Mouse (Mus musculus): ENCODE data around the gene Slco1a4. TPM values are rescaled to one million over a fixed set of nuclear protein-coding genes. Genes with fewer than 3 reads are reported as not detected.
"Not testable (repeated sequence)": the region's sequence is repeated elsewhere in the genome, so short reads cannot be mapped to it uniquely, and the experiment has no call there.

Slco1a4 gene
- polyA plus RNA-seq (2015; fragmentation: Nextera tagmentation; extraction: Ambion mirVana), result not detected in 2 replicates

DNA sequence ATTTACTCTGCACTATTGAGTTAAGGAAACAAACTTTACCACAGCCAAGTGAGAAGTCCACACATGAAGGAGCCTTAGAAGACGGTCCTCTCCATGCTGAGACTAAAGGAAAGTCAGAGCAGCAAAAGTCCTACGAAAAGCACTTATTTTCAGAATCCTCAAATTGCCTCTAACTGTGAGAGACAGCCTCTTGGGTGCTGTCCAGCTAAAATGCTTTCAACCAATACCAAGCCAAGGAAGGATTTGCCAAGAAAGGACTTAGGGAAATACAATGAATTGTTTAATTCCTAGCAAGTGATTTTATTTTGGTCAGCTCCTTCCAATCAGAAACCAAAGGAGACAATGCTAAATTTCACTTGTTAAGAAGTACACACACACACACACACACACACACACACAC is at the start of gene Slco1a4:
Slco1a4 (minus strand) TSS at position 115 of the 400 bp plus-strand sequence.
- no peak within 1 kb of the TSS for H3K4me3 ChIP-seq (replicated peaks; ENCODE audit: low read length)
- no peaks in the 10 kb centered on the region for H3K4me1 ChIP-seq (ENCODE audit: control insufficient read depth, insufficient read depth, low read length)
- no peak within 1 kb of the TSS for H3K4me2 ChIP-seq (ENCODE audit: low read depth, low read length)
- H3K27me3 ChIP-seq (ENCODE audit: control insufficient read depth, insufficient read depth, low read length), result no peaks in the 10 kb centered on the region
- WGBS, result 59% methylated on average over 2 of the region's 2 CpGs
- H3K36me3 ChIP-seq (ENCODE audit: control insufficient read depth, insufficient read depth, low read length), result no peaks in the 10 kb centered on the region
- no peaks in the 10 kb centered on the region for H3K9me3 ChIP-seq (replicated peaks; ENCODE audit: control insufficient read depth, low read length)
- no peak within 1 kb of the TSS for H3K27ac ChIP-seq (ENCODE audit: low read length)
- no peak within 1 kb of the TSS for H3K9ac ChIP-seq (ENCODE audit: low read length)
- ATAC-seq (ENCODE audit: insufficient read depth, low FRiP score), result no peak

GRCm38 (mm10) chr6:141898197-141898596 is 42.2 kb upstream of the Slco1a4 start:
- Histone ChIP-seq H3K27ac (ENCODE audit: low read length) (no peak overlapping the region), H3K9ac (ENCODE audit: low read length) (no peak overlapping the region), H3K9me3 (replicated peaks; ENCODE audit: control insufficient read depth, low read length) (peaks cover 3% of the 10 kb centered on the region; the same call in 1 of the 2 replicates), H3K4me3 (replicated peaks; ENCODE audit: low read length) (no peak overlapping the region), H3K4me1 (ENCODE audit: control insufficient read depth, insufficient read depth, low read length) (no peaks in the 10 kb centered on the region), H3K36me3 (ENCODE audit: control insufficient read depth, insufficient read depth, low read length) (no peaks in the 10 kb centered on the region), H3K4me2 (ENCODE audit: low read depth, low read length) (no peak overlapping the region), H3K27me3 (ENCODE audit: control insufficient read depth, insufficient read depth, low read length) (no peaks in the 10 kb centered on the region)
- ATAC-seq (ENCODE audit: insufficient read depth, low FRiP score), result no peak
- 69% methylated on average over 2 of the region's 2 CpGs for WGBS

DNA sequence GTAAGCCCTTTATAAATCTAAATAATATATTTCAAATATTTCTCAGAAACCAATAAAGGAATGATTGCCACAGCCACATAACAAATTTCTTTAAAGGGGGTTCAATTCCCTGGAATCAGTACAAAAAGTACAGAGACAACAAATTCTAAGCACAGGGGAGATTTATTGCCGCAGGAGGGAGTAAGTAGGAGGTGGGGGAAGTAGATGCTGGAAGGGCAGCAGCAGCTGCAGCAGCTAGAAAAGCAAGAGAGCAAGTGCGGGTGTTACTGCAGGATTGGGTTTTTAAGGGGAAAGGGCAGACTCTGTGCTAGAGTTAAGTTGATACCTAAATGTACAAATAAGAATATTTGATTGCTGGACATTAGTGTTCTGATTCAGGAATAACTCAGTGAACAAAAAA is 33.7 kb upstream of the Slco1a4 start:
- WGBS, result 42% methylated on average over 2 of the region's 2 CpGs
- Histone ChIP-seq H3K27ac (ENCODE audit: low read length) (no peak overlapping the region), H3K4me1 (ENCODE audit: control insufficient read depth, insufficient read depth, low read length) (no peaks in the 10 kb centered on the region), H3K9ac (ENCODE audit: low read length) (no peak overlapping the region), H3K36me3 (ENCODE audit: control insufficient read depth, insufficient read depth, low read length) (no peaks in the 10 kb centered on the region), H3K4me2 (ENCODE audit: low read depth, low read length) (no peak overlapping the region), H3K4me3 (replicated peaks; ENCODE audit: low read length) (no peak overlapping the region), H3K9me3 (replicated peaks; ENCODE audit: control insufficient read depth, low read length) (no peaks in the 10 kb centered on the region), H3K27me3 (ENCODE audit: control insufficient read depth, insufficient read depth, low read length) (no peaks in the 10 kb centered on the region)
- no peak for ATAC-seq (ENCODE audit: insufficient read depth, low FRiP score)

DNA sequence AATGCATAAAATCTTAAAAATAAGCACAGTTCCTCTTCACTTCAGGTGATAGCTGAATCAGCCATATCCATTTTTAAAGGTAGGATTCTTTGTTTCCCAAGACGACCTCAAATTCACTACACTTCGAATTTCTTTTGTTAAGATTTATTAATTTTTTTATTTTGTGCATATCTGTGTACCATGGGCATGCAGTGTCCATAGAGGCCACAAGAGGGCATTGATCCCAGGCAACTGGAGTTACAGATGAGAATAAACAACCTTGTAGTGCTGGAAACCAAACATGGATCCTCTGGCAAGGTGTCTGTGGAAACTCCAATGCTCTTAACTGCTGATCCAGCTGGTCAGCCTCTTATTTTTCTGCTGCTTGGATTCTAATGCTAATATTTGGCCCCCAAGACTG is 32.2 kb upstream of the Slco1a4 start:
- Histone ChIP-seq H3K27me3 (ENCODE audit: control insufficient read depth, insufficient read depth, low read length) (no peaks in the 10 kb centered on the region), H3K4me3 (replicated peaks; ENCODE audit: low read length) (no peak overlapping the region), H3K4me1 (ENCODE audit: control insufficient read depth, insufficient read depth, low read length) (no peaks in the 10 kb centered on the region), H3K27ac (ENCODE audit: low read length) (no peak overlapping the region), H3K4me2 (ENCODE audit: low read depth, low read length) (no peak overlapping the region), H3K9me3 (replicated peaks; ENCODE audit: control insufficient read depth, low read length) (no peaks in the 10 kb centered on the region), H3K36me3 (ENCODE audit: control insufficient read depth, insufficient read depth, low read length) (no peaks in the 10 kb centered on the region), H3K9ac (ENCODE audit: low read length) (no peak overlapping the region)
- WGBS, result 66% methylated on average over 2 of the region's 2 CpGs
- no peak for ATAC-seq (ENCODE audit: insufficient read depth, low FRiP score)

DNA sequence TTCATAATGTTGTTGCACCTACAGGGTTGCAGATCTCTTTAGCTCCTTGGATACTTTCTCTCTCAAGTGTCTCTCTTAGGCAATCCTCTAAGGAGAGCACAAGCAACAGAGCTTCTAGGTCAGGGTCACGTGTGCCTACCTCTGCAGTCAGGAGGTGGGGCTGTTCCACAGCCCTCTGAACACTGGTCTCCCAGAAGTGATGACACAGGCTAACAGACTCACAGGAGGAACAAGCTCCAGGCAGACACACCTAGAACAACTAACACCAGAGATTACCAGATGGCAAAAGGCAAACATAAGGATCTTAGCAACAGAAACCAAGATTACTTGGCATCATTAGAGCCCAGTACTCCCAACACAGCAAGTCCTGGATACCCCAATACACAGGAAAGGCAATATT is 26.6 kb upstream of the Slco1a4 start:
- Histone ChIP-seq H3K4me3 (replicated peaks; ENCODE audit: low read length) (no peak overlapping the region), H3K9ac (ENCODE audit: low read length) (no peak overlapping the region), H3K27ac (ENCODE audit: low read length) (no peak overlapping the region), H3K4me2 (ENCODE audit: low read depth, low read length) (no peak overlapping the region), H3K4me1 (ENCODE audit: control insufficient read depth, insufficient read depth, low read length) (no peaks in the 10 kb centered on the region), H3K9me3 (replicated peaks; ENCODE audit: control insufficient read depth, low read length) (no peaks in the 10 kb centered on the region), H3K27me3 (ENCODE audit: control insufficient read depth, insufficient read depth, low read length) (no peaks in the 10 kb centered on the region), H3K36me3 (ENCODE audit: control insufficient read depth, insufficient read depth, low read length) (no peaks in the 10 kb centered on the region)
- ATAC-seq (ENCODE audit: insufficient read depth, low FRiP score), result no peak
- 33% methylated on average over 1 of the region's 1 CpGs for WGBS

DNA sequence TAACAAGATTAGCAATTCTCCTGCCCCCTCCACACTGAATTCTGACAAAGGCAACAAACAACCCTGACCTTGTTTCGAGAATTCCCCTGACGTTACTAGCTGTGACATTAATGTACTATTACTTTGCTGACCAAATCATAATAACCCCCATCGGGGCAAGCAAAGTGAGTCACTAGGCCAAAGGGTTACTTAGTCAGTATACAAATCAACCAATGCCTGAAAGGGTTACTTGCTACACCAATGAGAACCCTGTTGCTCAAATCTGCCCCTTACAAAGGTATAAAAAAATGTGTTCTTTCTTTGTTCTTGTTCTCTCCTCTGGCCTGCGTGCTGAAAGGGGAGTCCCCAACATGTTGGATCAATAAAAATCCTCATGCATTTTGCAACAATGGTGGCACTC is 19.7 kb upstream of the Slco1a4 start:
- 68% methylated on average over 4 of the region's 4 CpGs for WGBS

GRCm38 (mm10) chr6:141871711-141872110 is 15.7 kb upstream of the Slco1a4 start:
- Histone ChIP-seq H3K9ac (ENCODE audit: low read length) (no peak overlapping the region), H3K27ac (ENCODE audit: low read length) (no peak overlapping the region), H3K4me3 (replicated peaks; ENCODE audit: low read length) (no peak overlapping the region), H3K4me1 (ENCODE audit: control insufficient read depth, insufficient read depth, low read length) (no peaks in the 10 kb centered on the region), H3K27me3 (ENCODE audit: control insufficient read depth, insufficient read depth, low read length) (no peaks in the 10 kb centered on the region), H3K36me3 (ENCODE audit: control insufficient read depth, insufficient read depth, low read length) (no peaks in the 10 kb centered on the region), H3K4me2 (ENCODE audit: low read depth, low read length) (no peak overlapping the region), H3K9me3 (replicated peaks; ENCODE audit: control insufficient read depth, low read length) (no peaks in the 10 kb centered on the region)
- 51% methylated on average over 2 of the region's 2 CpGs for WGBS
- no peak for ATAC-seq (ENCODE audit: insufficient read depth, low FRiP score)

More for the DNA sequence above, 19.7 kb upstream of the Slco1a4 start:
- H3K9ac ChIP-seq (ENCODE audit: low read length); H3K27ac ChIP-seq (ENCODE audit: low read length); H3K4me1 ChIP-seq (ENCODE audit: control insufficient read depth, insufficient read depth, low read length); H3K36me3 ChIP-seq (ENCODE audit: control insufficient read depth, insufficient read depth, low read length); H3K4me2 ChIP-seq (ENCODE audit: low read depth, low read length); H3K9me3 ChIP-seq (replicated peaks; ENCODE audit: control insufficient read depth, low read length); H3K27me3 ChIP-seq (ENCODE audit: control insufficient read depth, insufficient read depth, low read length); H3K4me3 ChIP-seq (replicated peaks; ENCODE audit: low read length); ATAC-seq (ENCODE audit: insufficient read depth, low FRiP score): not testable (repeated sequence)

- Histone ChIP-seq H3K27me3 (ENCODE audit: control insufficient read depth, insufficient read depth, low read length) (no peaks in the 10 kb centered on the region), H3K4me3 (replicated peaks; ENCODE audit: low read length) (no peak overlapping the region), H3K9me3 (replicated peaks; ENCODE audit: control insufficient read depth, low read length) (no peaks in the 10 kb centered on the region), H3K27ac (ENCODE audit: low read length) (no peak overlapping the region), H3K4me1 (ENCODE audit: control insufficient read depth, insufficient read depth, low read length) (no peaks in the 10 kb centered on the region), H3K4me2 (ENCODE audit: low read depth, low read length) (no peak overlapping the region), H3K36me3 (ENCODE audit: control insufficient read depth, insufficient read depth, low read length) (no peaks in the 10 kb centered on the region), H3K9ac (ENCODE audit: low read length) (no peak overlapping the region)
- 72% methylated on average over 5 of the region's 5 CpGs for WGBS
- no peak for ATAC-seq (ENCODE audit: insufficient read depth, low FRiP score)
These were observed 12.7 kb upstream of the Slco1a4 start for GRCm38 (mm10) chr6:141868735-141869134.

DNA sequence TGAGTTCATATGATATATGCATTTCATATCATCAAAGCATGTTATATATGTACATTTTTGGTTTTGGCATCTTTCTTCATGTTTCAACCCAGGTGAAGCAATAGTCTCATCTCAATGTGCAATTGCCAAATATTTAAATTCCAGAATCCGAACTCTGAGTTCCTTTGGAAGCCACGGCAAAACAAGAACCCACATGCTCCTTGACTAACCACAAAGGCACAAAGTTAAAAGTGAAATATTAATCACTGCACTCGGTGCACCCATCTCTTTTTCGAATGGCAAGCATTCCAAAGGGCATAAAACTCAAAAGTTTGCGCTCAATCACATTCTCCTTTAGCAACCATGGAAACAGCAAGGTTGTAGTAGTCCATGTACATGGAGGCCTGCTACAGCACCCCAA is 10.0 kb upstream of the Slco1a4 start:
- Histone ChIP-seq H3K36me3 (ENCODE audit: control insufficient read depth, insufficient read depth, low read length) (no peaks in the 10 kb centered on the region), H3K9me3 (replicated peaks; ENCODE audit: control insufficient read depth, low read length) (no peaks in the 10 kb centered on the region), H3K4me1 (ENCODE audit: control insufficient read depth, insufficient read depth, low read length) (no peaks in the 10 kb centered on the region), H3K27ac (ENCODE audit: low read length) (no peak overlapping the region), H3K4me3 (replicated peaks; ENCODE audit: low read length) (no peak overlapping the region), H3K27me3 (ENCODE audit: control insufficient read depth, insufficient read depth, low read length) (no peaks in the 10 kb centered on the region), H3K9ac (ENCODE audit: low read length) (no peak overlapping the region), H3K4me2 (ENCODE audit: low read depth, low read length) (no peak overlapping the region)
- ATAC-seq (ENCODE audit: insufficient read depth, low FRiP score), result no peak
- 78% methylated on average over 5 of the region's 5 CpGs for WGBS
